Mouse (Mus musculus): ENCODE measurements at regions not wholly inside any gene's neighbourhood (a gene's known extent, or its start where the extent isn't known, plus 50 kb on each side); places are given as distances from the start of the nearest gene placed in this dataset.

DNA sequence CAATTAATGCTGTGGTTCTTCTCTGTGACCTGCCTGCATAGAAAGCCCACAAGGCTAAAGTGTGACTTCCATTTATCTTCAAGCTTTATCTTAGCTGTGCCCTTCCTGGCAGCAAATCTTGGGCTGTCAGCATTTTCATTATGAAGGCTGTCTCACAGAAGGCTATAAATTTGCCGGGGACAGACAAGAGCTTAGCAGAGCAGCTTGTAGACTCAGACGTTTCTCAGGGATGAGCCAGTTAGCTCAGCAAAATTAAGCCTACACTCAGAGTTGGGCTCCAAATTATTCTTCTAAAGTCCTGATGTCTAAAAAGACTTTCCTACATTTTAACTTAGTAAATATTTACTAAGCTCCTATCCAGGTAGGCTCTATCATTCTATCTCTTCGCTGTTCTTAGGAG, 112.9 kb upstream of the Ngly1 start:
- no peaks in the 10 kb centered on the region for H3K27me3 ChIP-seq (ENCODE audit: insufficient read depth, low read length)
- DNase-seq = no peak
- no peak for TF ChIP-seq CTCF (IDR thresholded peaks at IDR 0.05; ENCODE audit: low read depth)
- H3K4me2 ChIP-seq = no peak overlapping the region
- WGBS = 61% methylated on average over 3 of the region's 3 CpGs
- H3K4me1 ChIP-seq (ENCODE audit: insufficient read depth) = no peaks in the 10 kb centered on the region
- H3K4me3 ChIP-seq (ENCODE audit: low read depth, low read length) = no peak overlapping the region
- H3K36me3 ChIP-seq (ENCODE audit: insufficient read depth) = no peaks in the 10 kb centered on the region
- ATAC-seq (ENCODE audit: insufficient read depth) = no peak
- no peak overlapping the region for H3K9ac ChIP-seq
- no peak overlapping the region for H3K27ac ChIP-seq (ENCODE audit: low read depth)
- no peaks in the 10 kb centered on the region for H3K9me3 ChIP-seq (ENCODE audit: low read depth, low read length)

GRCm38 (mm10) chr14:16144299-16144698, 104.8 kb upstream of the Ngly1 start:
- no peak overlapping the region for H3K4me2 ChIP-seq
- H3K27ac ChIP-seq (ENCODE audit: low read depth) = no peak overlapping the region
- no peaks in the 10 kb centered on the region for H3K4me1 ChIP-seq (ENCODE audit: insufficient read depth)
- H3K4me3 ChIP-seq (ENCODE audit: low read depth, low read length) = no peak overlapping the region
- H3K27me3 ChIP-seq (ENCODE audit: insufficient read depth, low read length) = no peaks in the 10 kb centered on the region
- no peak for TF ChIP-seq CTCF (IDR thresholded peaks at IDR 0.05; ENCODE audit: low read depth)
- H3K36me3 ChIP-seq (ENCODE audit: insufficient read depth) = no peaks in the 10 kb centered on the region
- ATAC-seq (ENCODE audit: insufficient read depth) (no peak), DNase-seq (no peak)
- 91% methylated on average over 5 of the region's 5 CpGs for WGBS
- H3K9ac ChIP-seq = no peak overlapping the region
- H3K9me3 ChIP-seq (ENCODE audit: low read depth, low read length) = no peaks in the 10 kb centered on the region

GRCm38 (mm10) chr14:16146811-16147210, 102.3 kb upstream of the Ngly1 start:
- no peaks in the 10 kb centered on the region for H3K4me1 ChIP-seq (ENCODE audit: insufficient read depth)
- 70% methylated on average over 4 of the region's 4 CpGs for WGBS
- no peaks in the 10 kb centered on the region for H3K36me3 ChIP-seq (ENCODE audit: insufficient read depth)
- DNase-seq = no peak
- H3K9me3 ChIP-seq (ENCODE audit: low read depth, low read length) = no peaks in the 10 kb centered on the region
- no peak overlapping the region for H3K4me2 ChIP-seq
- H3K9ac ChIP-seq = no peak overlapping the region
- H3K4me3 ChIP-seq (ENCODE audit: low read depth, low read length) = no peak overlapping the region
- no peak for ATAC-seq (ENCODE audit: insufficient read depth)
- H3K27me3 ChIP-seq (ENCODE audit: insufficient read depth, low read length) = no peaks in the 10 kb centered on the region
- no peak for TF ChIP-seq CTCF (IDR thresholded peaks at IDR 0.05; ENCODE audit: low read depth)
- no peak overlapping the region for H3K27ac ChIP-seq (ENCODE audit: low read depth)

GRCm38 (mm10) chr14:16151815-16152214, 97.3 kb upstream of the Ngly1 start:
- ATAC-seq (ENCODE audit: insufficient read depth) = no peak
- no peak overlapping the region for H3K27ac ChIP-seq (ENCODE audit: low read depth)
- H3K27me3 ChIP-seq (ENCODE audit: insufficient read depth, low read length) = no peaks in the 10 kb centered on the region
- H3K9me3 ChIP-seq (ENCODE audit: low read depth, low read length) = no peaks in the 10 kb centered on the region
- no peak overlapping the region for H3K9ac ChIP-seq
- H3K4me3 ChIP-seq (ENCODE audit: low read depth, low read length) = no peak overlapping the region
- no peak for DNase-seq
- no peak overlapping the region for H3K4me2 ChIP-seq
- H3K36me3 ChIP-seq (ENCODE audit: insufficient read depth) = no peaks in the 10 kb centered on the region
- WGBS = 74% methylated on average over 3 of the region's 3 CpGs
- TF ChIP-seq CTCF (IDR thresholded peaks at IDR 0.05; ENCODE audit: low read depth) = no peak
- H3K4me1 ChIP-seq (ENCODE audit: insufficient read depth) = no peaks in the 10 kb centered on the region

- Histone ChIP-seq H3K4me1 (ENCODE audit: insufficient read depth) (no peaks in the 10 kb centered on the region), H3K4me2 (no peak overlapping the region), H3K27me3 (ENCODE audit: insufficient read depth, low read length) (no peaks in the 10 kb centered on the region), H3K36me3 (ENCODE audit: insufficient read depth) (no peaks in the 10 kb centered on the region), H3K27ac (ENCODE audit: low read depth) (no peak overlapping the region), H3K9me3 (ENCODE audit: low read depth, low read length) (no peaks in the 10 kb centered on the region), H3K4me3 (ENCODE audit: low read depth, low read length) (no peak overlapping the region), H3K9ac (no peak overlapping the region)
- TF ChIP-seq CTCF (IDR thresholded peaks at IDR 0.05; ENCODE audit: low read depth) = no peak
- ATAC-seq (ENCODE audit: insufficient read depth) (no peak), DNase-seq (no peak)
- WGBS = 59% methylated on average over 3 of the region's 3 CpGs
These were observed 96.4 kb upstream of the Ngly1 start for GRCm38 (mm10) chr14:16152702-16153101.

DNA sequence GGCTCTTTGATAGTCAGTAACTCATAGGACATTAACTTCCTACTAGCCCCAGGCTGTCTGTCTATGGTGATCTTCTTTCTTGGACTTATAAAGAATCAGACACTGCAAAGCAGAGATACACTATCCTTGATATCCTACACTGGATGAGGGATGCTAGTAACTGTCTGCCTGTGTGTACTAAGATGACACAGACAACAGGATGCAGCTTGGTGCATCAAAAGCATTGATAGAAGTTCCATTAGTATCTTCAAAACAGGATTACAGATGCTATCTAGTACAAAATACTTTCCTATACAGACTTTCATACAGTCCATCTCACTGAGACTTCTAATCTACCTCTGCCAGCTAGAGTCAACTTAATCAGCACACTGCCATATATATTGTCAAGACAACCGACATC, 94.0 kb upstream of the Ngly1 start:
- Histone ChIP-seq H3K9ac (no peak overlapping the region), H3K4me1 (ENCODE audit: insufficient read depth) (no peaks in the 10 kb centered on the region), H3K27ac (ENCODE audit: low read depth) (no peak overlapping the region), H3K36me3 (ENCODE audit: insufficient read depth) (no peaks in the 10 kb centered on the region), H3K4me2 (no peak overlapping the region), H3K27me3 (ENCODE audit: insufficient read depth, low read length) (no peaks in the 10 kb centered on the region), H3K9me3 (ENCODE audit: low read depth, low read length) (no peaks in the 10 kb centered on the region), H3K4me3 (ENCODE audit: low read depth, low read length) (no peak overlapping the region)
- DNase-seq = no peak
- ATAC-seq (ENCODE audit: insufficient read depth) = no peak
- WGBS = 49% methylated on average over 1 of the region's 1 CpGs
- TF ChIP-seq CTCF (IDR thresholded peaks at IDR 0.05; ENCODE audit: low read depth) = no peak

- no peak overlapping the region for H3K9ac ChIP-seq
These were observed 78.9 kb upstream of the Ngly1 start for GRCm38 (mm10) chr14:16170226-16170625.

GRCm38 (mm10) chr14:16172261-16172660, 76.8 kb upstream of the Ngly1 start:
- WGBS = 80% methylated on average over 3 of the region's 3 CpGs
- no peak overlapping the region for H3K9ac ChIP-seq
- no peak for TF ChIP-seq CTCF (IDR thresholded peaks at IDR 0.05; ENCODE audit: low read depth)

More at GRCm38 (mm10) chr14:16170226-16170625, 78.9 kb upstream of the Ngly1 start:
- 35% methylated on average over 1 of the region's 1 CpGs for WGBS
- ATAC-seq (ENCODE audit: insufficient read depth) (no peak), DNase-seq (no peak)
- TF ChIP-seq CTCF (IDR thresholded peaks at IDR 0.05; ENCODE audit: low read depth) = no peak
- no peak overlapping the region for H3K27ac ChIP-seq (ENCODE audit: low read depth)
- H3K9me3 ChIP-seq (ENCODE audit: low read depth, low read length) = no peaks in the 10 kb centered on the region
- no peak overlapping the region for H3K4me2 ChIP-seq
- no peak overlapping the region for H3K4me3 ChIP-seq (ENCODE audit: low read depth, low read length)
- H3K36me3 ChIP-seq (ENCODE audit: insufficient read depth) = no peaks in the 10 kb centered on the region
- H3K4me1 ChIP-seq (ENCODE audit: insufficient read depth) = no peaks in the 10 kb centered on the region
- H3K27me3 ChIP-seq (ENCODE audit: insufficient read depth, low read length) = no peaks in the 10 kb centered on the region

More at GRCm38 (mm10) chr14:16172261-16172660, 76.8 kb upstream of the Ngly1 start:
- Histone ChIP-seq H3K4me1 (ENCODE audit: insufficient read depth) (no peaks in the 10 kb centered on the region), H3K9me3 (ENCODE audit: low read depth, low read length) (no peaks in the 10 kb centered on the region), H3K36me3 (ENCODE audit: insufficient read depth) (no peaks in the 10 kb centered on the region), H3K27me3 (ENCODE audit: insufficient read depth, low read length) (no peaks in the 10 kb centered on the region), H3K4me2 (no peak overlapping the region), H3K27ac (ENCODE audit: low read depth) (no peak overlapping the region), H3K4me3 (ENCODE audit: low read depth, low read length) (no peak overlapping the region)
- DNase-seq (no peak), ATAC-seq (ENCODE audit: insufficient read depth) (no peak)
